Mouse (Mus musculus): ENCODE results near the gene Tiparp.

Gene Tiparp

DNA sequence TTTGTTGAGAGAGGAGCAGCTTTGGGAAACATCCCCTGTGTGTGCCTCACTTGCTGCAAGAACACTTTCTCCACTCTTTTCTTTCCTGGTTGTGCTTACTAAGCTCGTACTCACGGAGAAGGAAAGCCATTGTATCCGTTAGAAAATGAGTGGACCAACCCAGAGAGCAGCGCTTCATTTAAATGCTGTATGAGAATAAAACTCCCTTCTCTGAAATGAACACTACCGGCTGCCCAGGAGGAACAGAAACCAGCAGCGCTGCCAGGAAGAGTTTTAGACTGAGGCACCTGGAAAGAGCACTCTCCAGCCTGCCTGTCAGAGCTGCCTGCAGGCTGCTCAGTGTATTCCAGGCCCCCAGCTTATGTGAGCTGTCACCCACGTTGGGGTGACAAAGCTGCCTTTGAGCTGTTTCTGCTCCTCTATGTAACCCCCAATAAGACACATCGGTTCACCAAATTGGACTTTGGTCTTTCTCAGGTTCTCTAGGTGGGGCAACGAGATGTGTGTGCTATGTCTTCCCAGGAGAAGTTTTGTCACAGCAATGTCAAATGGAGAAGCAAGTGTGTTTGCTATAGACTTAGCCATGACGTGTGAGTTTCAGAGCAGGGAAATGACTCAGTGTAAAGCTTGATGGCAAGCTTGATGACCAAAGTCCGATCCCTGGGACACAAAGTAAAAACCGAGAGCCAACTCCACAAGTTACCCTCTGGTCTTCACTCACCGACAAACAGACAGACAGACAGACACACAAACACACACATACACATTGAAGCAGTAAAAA is 10.3 kb upstream of the Tiparp start:
- no peak for TF ChIP-seq GATA4 (IDR thresholded peaks at IDR 0.05; ENCODE audit: insufficient replicate concordance, low read length)

DNA sequence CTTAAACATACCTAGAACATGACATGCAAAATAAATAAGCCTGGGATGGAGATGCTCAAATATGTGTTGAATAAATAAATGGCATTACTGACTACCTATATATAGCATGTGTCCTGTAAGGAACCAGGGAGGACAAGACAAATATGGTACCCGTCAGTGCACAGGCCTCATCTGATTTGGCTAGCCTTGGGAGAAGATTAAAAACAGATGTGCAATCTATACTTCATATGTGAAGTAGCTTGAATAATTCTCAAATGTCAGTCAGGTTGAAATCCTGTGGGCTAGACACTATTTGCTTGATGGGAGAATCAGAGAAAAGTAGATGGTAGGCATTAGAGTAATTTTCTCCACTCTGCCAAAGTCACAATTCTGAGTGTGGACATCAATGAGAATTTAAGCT is 6.8 kb upstream of the Tiparp start:
- no peak for TF ChIP-seq GATA4 (IDR thresholded peaks at IDR 0.05; ENCODE audit: insufficient replicate concordance, low read length)

- TF ChIP-seq GATA4 (IDR thresholded peaks at IDR 0.05; ENCODE audit: insufficient replicate concordance, low read length): no peak
Measured at GRCm38 (mm10) chr3:65523397-65523796, 4.8 kb upstream of the Tiparp start.

- no peak for TF ChIP-seq GATA4 (IDR thresholded peaks at IDR 0.05; ENCODE audit: insufficient replicate concordance, low read length)
Measured at GRCm38 (mm10) chr3:65525731-65526130, 2.5 kb upstream of the Tiparp start.

- no peak for TF ChIP-seq GATA4 (IDR thresholded peaks at IDR 0.05; ENCODE audit: insufficient replicate concordance, low read length)
Measured at GRCm38 (mm10) chr3:65527196-65527595, 1.0 kb upstream of the Tiparp start.

DNA sequence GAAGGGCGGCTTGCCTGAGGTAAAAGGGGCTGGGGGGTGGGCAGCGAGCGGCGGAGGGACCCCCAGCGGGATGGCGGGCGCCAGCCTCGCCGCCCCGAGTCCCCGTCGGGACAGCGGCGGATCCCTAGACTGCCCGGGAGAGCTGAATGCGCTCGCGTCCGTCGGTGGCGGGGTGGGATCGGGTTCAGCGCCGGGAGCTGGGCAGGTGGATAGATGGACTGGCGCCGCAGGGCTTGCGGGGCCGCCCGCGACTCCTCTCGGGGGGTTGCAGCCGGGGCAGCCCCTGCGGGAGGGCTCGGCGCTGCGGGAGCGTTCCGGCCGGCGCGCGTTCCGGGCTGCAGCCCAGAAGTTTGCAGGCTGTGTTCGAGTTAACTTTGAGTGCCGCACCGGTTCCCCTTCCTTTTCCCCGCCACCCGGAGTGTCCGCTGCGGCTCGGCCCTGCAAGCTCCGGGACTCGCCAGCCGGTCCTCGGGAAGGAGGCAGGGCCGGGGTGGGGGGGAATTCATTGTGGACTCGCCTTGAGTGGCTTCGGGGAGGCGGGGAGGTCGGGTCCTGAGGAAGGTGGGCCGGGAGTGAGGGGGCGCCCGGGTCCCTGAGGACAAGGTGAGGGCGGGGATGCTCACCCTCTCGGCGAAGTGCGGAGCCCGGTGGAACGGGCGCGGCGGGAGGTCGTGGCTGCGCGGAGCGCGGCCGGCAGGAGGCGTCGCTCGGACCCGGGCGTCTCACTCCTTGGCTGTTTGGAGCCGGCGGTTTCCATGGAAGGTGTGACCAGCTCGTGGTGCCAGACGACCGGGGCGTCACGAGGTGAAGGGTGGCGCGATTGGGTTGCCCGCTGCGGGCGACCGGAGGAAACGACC is 632 bp downstream of the Tiparp start:
- TF ChIP-seq GATA4 (IDR thresholded peaks at IDR 0.05; ENCODE audit: insufficient replicate concordance, low read length): peak; percentile 39; the same call in 1 of the 2 replicates

DNA sequence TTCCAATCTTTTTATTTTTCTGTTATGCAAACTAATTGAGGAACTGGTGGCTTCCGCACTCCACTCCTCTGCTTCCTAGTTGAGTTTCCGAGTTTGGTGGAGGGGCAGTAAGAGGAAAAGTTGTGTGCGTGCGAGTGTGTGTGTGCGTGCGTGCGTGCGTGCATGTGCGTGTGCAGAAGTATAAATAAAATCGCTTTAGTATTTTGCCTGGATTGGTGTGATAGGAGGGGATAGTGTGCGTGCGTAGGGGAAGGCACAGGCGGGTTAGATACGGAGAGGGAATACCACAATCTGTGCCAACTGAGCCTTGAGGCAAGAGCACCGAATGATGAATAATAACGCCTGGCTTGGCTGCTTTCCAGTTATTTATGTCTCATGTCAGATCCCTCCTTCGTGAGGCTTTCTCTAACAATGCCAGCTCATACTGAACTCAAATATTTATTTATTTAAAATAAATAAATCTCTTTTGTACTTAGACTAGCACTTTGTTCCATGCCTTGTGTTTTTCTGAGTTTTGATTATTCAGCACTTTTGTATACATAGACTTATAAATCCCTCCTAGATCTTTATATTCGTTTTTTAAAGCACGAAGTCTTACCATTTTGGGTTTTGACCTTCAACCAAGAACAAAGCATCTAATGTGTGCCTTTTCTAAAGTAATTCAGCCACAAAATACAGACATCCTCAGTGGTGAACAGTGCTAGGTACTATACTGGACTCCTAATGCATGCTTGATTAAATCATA is 1.4 kb downstream of the Tiparp start:
- TF ChIP-seq GATA4 (IDR thresholded peaks at IDR 0.05; ENCODE audit: insufficient replicate concordance, low read length): no peak

- no peak for TF ChIP-seq GATA4 (IDR thresholded peaks at IDR 0.05; ENCODE audit: insufficient replicate concordance, low read length)
Measured at GRCm38 (mm10) chr3:65533014-65533413, 4.8 kb downstream of the Tiparp start.

GRCm38 (mm10) chr3:65533598-65533997 is 5.4 kb downstream of the Tiparp start:
- peak; percentile 93; the same call in 1 of the 2 replicates for TF ChIP-seq GATA4 (IDR thresholded peaks at IDR 0.05; ENCODE audit: insufficient replicate concordance, low read length)

- TF ChIP-seq GATA4 (IDR thresholded peaks at IDR 0.05; ENCODE audit: insufficient replicate concordance, low read length): no peak
Measured at GRCm38 (mm10) chr3:65534488-65534887, 6.3 kb downstream of the Tiparp start.

DNA sequence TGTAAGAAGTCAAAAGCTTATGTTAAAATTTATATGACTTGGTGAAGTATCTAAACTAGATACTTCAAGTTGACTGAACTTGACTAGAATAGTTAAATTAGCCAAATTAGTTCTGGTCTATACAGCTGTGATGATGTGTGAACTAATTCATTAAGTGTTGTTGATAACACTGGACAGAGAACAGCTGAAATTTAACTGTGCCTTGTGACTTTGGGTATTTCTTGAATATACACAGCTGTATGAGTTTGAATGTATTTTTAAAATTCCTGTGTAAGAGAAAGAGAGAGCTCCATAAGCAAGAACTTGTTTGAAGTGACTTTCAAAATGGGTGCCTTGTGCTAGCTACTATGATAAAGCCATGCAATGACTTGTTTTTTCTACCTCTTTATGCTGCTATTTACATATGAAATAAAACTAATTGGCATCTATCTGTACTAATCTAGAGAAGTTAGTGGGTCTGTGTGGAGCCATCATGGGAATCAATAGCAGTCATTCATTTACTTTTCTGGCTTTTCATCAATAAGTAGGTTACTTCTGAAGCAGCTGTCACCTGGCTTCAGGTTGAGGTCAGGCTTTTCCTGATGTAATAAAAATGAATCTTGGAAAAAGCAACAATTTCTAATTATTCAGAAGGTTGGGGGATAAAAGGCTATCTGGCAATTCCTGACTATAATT is 7.0 kb downstream of the Tiparp start:
- no peak for TF ChIP-seq GATA4 (IDR thresholded peaks at IDR 0.05; ENCODE audit: insufficient replicate concordance, low read length)

DNA sequence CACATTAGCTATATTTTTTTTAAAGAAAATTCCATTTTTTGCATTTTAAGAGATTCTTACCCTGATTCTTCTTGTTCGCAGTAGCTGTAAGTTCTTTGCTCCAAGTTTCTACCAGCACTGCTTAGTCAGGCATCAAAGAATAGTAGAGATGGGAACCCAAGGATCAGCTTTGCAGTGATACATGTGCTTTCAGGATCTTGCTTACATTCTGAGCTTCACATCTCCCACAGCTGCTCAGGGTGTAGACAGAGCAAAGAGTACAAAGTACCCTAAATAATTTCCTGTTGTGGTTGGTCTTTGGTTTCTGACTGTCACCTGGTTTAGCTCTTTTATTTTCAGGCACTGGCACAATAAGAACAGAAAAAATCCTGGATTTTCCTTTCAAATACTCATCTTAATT is 9.1 kb downstream of the Tiparp start:
- TF ChIP-seq GATA4 (IDR thresholded peaks at IDR 0.05; ENCODE audit: insufficient replicate concordance, low read length): no peak

DNA sequence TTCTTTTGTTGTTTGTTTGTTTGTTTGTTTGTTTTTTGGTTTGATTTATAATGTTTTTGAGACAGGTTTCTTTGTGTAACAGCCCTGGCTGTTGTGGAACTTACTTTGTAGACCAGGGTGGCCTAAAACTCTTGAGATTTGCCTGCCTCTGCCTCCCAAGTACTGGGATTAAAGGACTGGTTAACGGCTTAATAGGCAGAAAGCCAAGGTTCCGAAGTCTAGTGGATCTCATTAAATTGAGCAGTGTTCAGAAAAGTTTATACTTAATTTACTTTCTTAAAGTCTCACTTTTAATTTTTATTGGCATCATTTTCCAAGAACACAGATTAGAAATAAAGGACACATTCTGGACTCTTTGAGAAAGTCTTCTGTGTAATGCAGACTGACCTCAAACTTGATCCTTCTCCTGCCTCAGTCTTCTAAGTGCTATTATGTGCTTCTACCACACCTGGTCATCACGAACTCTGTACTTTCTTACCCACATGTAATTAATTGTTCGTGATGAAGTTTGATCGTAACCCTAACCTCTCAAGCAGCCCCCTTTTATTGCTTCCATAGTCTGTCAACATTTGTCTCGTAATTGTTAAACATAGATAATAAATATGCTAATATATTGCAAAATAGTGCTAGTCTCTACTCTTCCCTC is 12.8 kb downstream of the Tiparp start:
- no peak for TF ChIP-seq GATA4 (IDR thresholded peaks at IDR 0.05; ENCODE audit: insufficient replicate concordance, low read length)

GRCm38 (mm10) chr3:65541552-65541935 is 13.3 kb downstream of the Tiparp start:
- peak; percentile 89 for TF ChIP-seq GATA4 (IDR thresholded peaks at IDR 0.05; ENCODE audit: insufficient replicate concordance, low read length)

All from liver, adult (tissue).